Mouse (Mus musculus) gastrocnemius, postnatal 36 days (tissue): ENCODE data around the gene Slc25a20. TPM values are rescaled to one million over a fixed set of nuclear protein-coding genes. Genes with fewer than 3 reads are reported as not detected.

Experiments used
- DNase-seq, 2 experiments: peaks; one replicate each; pipeline ENCODE4 v3.0.0; 2022
- intact Hi-C: fragments of 180-260 bp; cut with DNase I; formaldehyde crosslinking; loops from one replicate; pipeline ENCODE4 v1.15.1; 2025
- microRNA-seq, 2 experiments: library from miRNA; unstranded; fragments of <30 nt; microRNA quantifications; one replicate each; pipeline ENCODE4 v1.2.0; 2021
- total RNA-seq, 2 experiments: library from RNA; stranded (reverse); gene quantifications; 2 replicates each; pipeline ENCODE4 v1.2.3; 2021

Slc25a20 gene
- total RNA-seq, 2 experiments from 2014 or later, result 59.0 to 75.5 TPM

GRCm38 (mm10) chr9:108726116-108726515 lies 64.2 kb downstream of the Slc25a20 start:
- DNase-seq, result no peak
- intact Hi-C loops, result no loop called here

DNA sequence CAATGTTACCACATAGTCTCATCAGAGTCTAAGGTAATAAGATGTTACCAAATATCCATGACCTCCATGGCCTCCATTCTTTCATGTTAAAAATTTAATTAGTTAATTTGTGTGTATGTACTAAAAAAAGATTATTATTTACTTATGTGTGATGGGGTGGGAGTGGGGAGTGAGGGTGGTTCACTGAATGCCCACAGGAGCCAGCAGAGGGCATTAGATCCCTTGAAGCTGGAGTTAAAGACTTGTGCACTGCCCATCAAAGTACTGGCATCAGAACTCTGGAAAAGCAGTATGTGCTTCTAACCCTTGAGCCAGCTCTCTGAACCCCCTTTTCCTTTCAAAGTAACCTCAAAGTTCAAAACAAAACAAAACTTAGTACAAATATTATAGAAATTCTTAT lies 67.2 kb downstream of the Slc25a20 start:
- DNase-seq, result no peak
- intact Hi-C loops, result no loop called here

DNA sequence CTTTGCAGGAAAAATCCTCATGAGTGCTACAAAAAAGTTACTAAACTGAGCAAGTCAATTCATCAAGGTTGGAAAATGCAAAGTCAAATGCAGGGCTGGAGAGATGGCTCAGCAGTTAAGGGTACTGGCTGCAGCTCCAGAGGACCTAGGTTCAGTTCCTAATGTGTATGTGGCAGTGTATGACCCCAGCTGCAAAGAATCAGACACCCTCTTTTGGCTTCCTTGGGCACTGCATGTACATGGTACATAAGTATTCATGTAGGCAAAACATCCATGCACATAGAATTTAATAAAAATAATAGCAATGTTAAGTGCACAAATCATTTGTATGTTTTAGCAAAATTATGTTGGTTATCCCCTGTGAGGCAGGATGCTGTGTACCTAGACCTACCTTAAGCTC lies 70.6 kb downstream of the Slc25a20 start:
- DNase-seq, result no peak
- intact Hi-C loops, result no loop called here

Small RNA genes within 50 kb of the gene (microRNA-seq; reads per million reads assigned to microRNA genes)
- 0 reads per million in 2 experiments for gene Gm26298

Other genes with a start within 250 kb of the Slc25a20 start
- not detected for gene Ccdc36, start 233.6 kb upstream of the Slc25a20 start, total RNA-seq
- not detected for gene BC048562, start 225.6 kb upstream of the Slc25a20 start, total RNA-seq
- 10 to 100 TPM; 13.3 to 20.0 TPM for gene Ccdc71, start 201.6 kb upstream of the Slc25a20 start, total RNA-seq
- gene Klhdc8b, start 200.5 kb upstream of the Slc25a20 start, total RNA-seq, result 1 to 10 TPM; 1.7 to 3.1 TPM
- 100 to 1,000 TPM; 118 to 129 TPM for gene Lamb2, start 182.4 kb upstream of the Slc25a20 start, total RNA-seq
- gene Usp19, start 171.5 kb upstream of the Slc25a20 start, total RNA-seq, result 100 to 1,000 TPM; 105 to 120 TPM
- 10 to 100 TPM; 69.7 to 81.7 TPM for gene Qars, start 154.4 kb upstream of the Slc25a20 start, total RNA-seq
- 10 to 100 TPM; 49.3 to 51.9 TPM for gene Qrich1, start 145.3 kb upstream of the Slc25a20 start, total RNA-seq
- gene Impdh2, start 101.8 kb upstream of the Slc25a20 start, total RNA-seq, result 10 to 100 TPM; 47.6 to 58.0 TPM
- 10 to 100 TPM; 29.2 to 29.6 TPM for gene Ndufaf3, start 94.7 kb upstream of the Slc25a20 start, total RNA-seq
- gene Dalrd3, start 92.2 kb upstream of the Slc25a20 start, total RNA-seq, result 10 to 100 TPM; 10.1 to 12.3 TPM
- gene Wdr6, start 83.3 kb upstream of the Slc25a20 start, total RNA-seq, result 1 to 10 TPM; 4.6 to 5.6 TPM
- gene P4htm, start 64.4 kb upstream of the Slc25a20 start, total RNA-seq, result 1 to 10 TPM; 3.1 to 3.5 TPM
- gene Arih2, start 12.7 kb upstream of the Slc25a20 start, total RNA-seq, result 10 to 100 TPM; 63.2 to 64.7 TPM
- gene Prkar2a, start 27.2 kb downstream of the Slc25a20 start, total RNA-seq, result 100 to 1,000 TPM; 129 to 157 TPM
- gene Ip6k2, start 121.7 kb downstream of the Slc25a20 start, total RNA-seq, result 10 to 100 TPM in 1 of 2 experiments, 1 to 10 TPM in 1; 9.9 to 14.5 TPM
- 1 to 10 TPM; 2.8 to 3.2 TPM for gene Nckipsd, start 146.3 kb downstream of the Slc25a20 start, total RNA-seq
- not detected for gene Celsr3, start 164.2 kb downstream of the Slc25a20 start, total RNA-seq
- gene Slc26a6, start 191.2 kb downstream of the Slc25a20 start, total RNA-seq, result 10 to 100 TPM; 16.5 to 19.3 TPM